Mouse (Mus musculus) lung, postnatal 25 days (tissue): Measurements from ENCODE around the gene Ubash3b.

Experiments used
- DNase-seq: peaks from one replicate; pipeline ENCODE4 v3.0.0; 2022; ENCODE audit warnings: low spot score

The Ubash3b gene

GRCm38 (mm10) chr9:41051080-41051932 is 110.2 kb downstream of the Ubash3b start:
- DNase-seq: no peak

- no peak for DNase-seq
Measured at GRCm38 (mm10) chr9:41050331-41051079, 111.0 kb downstream of the Ubash3b start.

- DNase-seq: no peak
Measured at GRCm38 (mm10) chr9:41049282-41049681, 112.2 kb downstream of the Ubash3b start.

GRCm38 (mm10) chr9:41048820-41049219 is 112.7 kb downstream of the Ubash3b start:
- DNase-seq: no peak

- DNase-seq: no peak
Measured at GRCm38 (mm10) chr9:41048216-41048615, 113.3 kb downstream of the Ubash3b start.

- no peak for DNase-seq
Measured at GRCm38 (mm10) chr9:41047654-41048053, 113.8 kb downstream of the Ubash3b start.

- peak; percentile 83 for DNase-seq
Measured at GRCm38 (mm10) chr9:41044626-41045025, 116.9 kb downstream of the Ubash3b start.

- no peak for DNase-seq
Measured at GRCm38 (mm10) chr9:41043641-41044040, 117.9 kb downstream of the Ubash3b start.

GRCm38 (mm10) chr9:41041404-41041803 is 120.1 kb downstream of the Ubash3b start:
- DNase-seq: no peak

GRCm38 (mm10) chr9:41038150-41038664 is 123.3 kb downstream of the Ubash3b start:
- DNase-seq: no peak

GRCm38 (mm10) chr9:41031590-41032489 is 129.7 kb downstream of the Ubash3b start:
- DNase-seq: no peak

GRCm38 (mm10) chr9:41029827-41030226 is 131.7 kb downstream of the Ubash3b start:
- DNase-seq: no peak

- DNase-seq: peak; percentile 38
Measured at GRCm38 (mm10) chr9:41028470-41028869, 133.0 kb downstream of the Ubash3b start.

- no peak for DNase-seq
Measured at GRCm38 (mm10) chr9:41021690-41022089, 139.8 kb downstream of the Ubash3b start.

- no peak for DNase-seq
Measured at GRCm38 (mm10) chr9:41020486-41020885, 141.0 kb downstream of the Ubash3b start.

GRCm38 (mm10) chr9:41014512-41014911 is 147.0 kb downstream of the Ubash3b start:
- no peak for DNase-seq

GRCm38 (mm10) chr9:41012456-41012855 is 149.0 kb downstream of the Ubash3b start:
- no peak for DNase-seq

- no peak for DNase-seq
Measured at GRCm38 (mm10) chr9:41011512-41012436, 149.7 kb downstream of the Ubash3b start.

- DNase-seq: no peak
Measured at GRCm38 (mm10) chr9:41007785-41008184, 153.7 kb downstream of the Ubash3b start.

- DNase-seq: no peak
Measured at GRCm38 (mm10) chr9:41004415-41004814, 157.1 kb downstream of the Ubash3b start, which contains the start of gene Crtam. Gene Crtam, minus strand, starts transcription at chr9:41004628.
